Mouse (Mus musculus): ENCODE results near the gene Cabp4. TPM values are rescaled to one million over a fixed set of nuclear protein-coding genes. Genes with fewer than 3 reads are reported as not detected.

The Cabp4 gene
- polyA plus RNA-seq, 2 experiments from 2014 or later, result 0.79 to 0.92 TPM

GRCm38 (mm10) chr19:4164100-4164499 lies 20.3 kb upstream of the Cabp4 start:
- ATAC-seq, result no peak

- ATAC-seq, result no peak
These were observed 19.7 kb upstream of the Cabp4 start for GRCm38 (mm10) chr19:4163543-4163887.

GRCm38 (mm10) chr19:4162646-4163542 lies 19.1 kb upstream of the Cabp4 start, which contains the start of gene Rps6kb2:
Gene Rps6kb2 (minus strand): TSS chr19:4163354.
- peak; percentile 98 for ATAC-seq

- ATAC-seq, result no peak
These were observed 15.2 kb upstream of the Cabp4 start for GRCm38 (mm10) chr19:4159049-4159448.

DNA sequence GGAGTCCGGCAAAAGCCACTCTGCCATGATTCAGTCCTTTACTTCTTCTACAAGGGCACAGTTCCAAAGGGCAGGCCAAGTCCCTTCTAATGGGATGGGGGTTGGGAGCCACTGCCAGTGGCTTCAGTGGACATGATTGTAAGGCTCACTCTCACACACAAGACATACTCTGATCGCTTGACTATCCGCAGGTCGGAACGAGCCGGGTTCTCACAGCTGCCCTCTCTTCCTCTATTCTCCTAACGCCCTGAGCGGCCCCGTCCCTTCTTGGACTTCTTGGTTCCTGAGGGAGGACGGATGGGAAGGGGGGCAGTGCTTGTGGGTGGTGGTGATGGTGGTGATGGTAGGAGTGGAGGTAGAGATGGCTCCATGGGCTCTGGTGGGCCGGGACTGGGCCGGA lies 12.9 kb upstream of the Cabp4 start:
- no peak for ATAC-seq

DNA sequence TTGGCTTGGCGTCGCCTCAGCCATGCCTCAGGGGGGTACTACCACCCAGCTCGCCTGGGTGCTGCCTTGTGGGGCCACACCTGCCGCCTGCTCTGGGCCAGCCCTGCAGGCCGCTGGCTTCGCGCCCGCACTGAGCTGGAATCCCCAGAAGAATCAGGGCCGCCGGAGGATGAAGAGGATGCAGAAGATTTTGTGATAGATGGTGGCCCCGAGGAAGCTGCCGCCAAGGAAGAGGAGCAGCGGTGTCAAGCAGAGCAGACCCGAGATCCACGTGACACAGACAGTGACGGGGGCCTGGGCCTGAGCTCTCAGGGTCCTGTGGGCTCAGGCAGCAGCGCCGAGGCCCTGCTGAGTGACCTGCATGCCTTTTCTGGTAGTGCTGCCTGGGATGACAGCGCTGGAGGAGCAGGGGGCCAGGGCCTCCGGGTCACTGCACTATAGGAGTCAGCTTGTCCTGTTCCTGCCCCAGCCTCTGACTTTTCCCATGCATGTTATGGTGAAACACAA lies 12.3 kb upstream of the Cabp4 start:
- ATAC-seq, result no peak

DNA sequence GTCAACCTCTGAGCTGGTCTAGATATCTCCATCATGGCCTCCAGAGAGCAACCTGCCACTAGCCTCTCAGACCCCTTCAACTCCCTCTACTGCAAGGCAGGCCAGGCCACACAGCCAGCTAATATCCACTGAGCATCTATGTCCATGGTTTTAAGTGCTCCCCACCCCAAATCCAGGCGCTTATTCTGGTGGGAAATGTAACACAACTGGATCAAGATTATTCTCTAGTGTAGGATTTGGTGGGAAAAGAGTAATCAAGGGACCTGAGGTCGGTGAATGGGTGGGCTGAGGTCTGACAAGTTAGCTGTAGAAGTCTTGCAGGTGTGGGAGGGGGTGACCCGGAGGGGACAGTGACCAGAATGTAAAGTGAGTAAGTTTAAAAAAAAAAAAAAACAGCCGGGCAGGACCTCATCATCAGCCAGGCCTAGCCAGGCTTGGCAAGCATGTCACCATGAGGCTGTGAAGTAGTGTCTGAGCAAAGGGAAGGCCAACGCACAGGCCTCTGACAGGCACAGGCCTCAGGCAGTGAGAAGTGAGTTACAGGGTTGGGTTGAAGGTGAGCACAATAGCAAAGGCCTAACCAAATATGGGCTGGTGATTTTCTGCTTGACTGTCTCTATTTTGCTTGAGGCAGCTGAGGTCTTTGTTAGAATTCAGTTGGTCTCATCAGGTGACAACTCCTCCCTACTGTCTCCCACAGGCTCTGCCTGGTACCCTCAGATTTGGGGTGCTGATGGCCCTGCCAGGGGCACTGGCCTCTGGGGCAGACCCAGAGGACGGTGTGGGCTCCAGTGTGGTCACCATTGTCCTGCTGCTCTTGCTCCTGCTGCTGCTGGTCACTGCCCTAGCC lies 11.6 kb upstream of the Cabp4 start:
- ATAC-seq, result peak; percentile 36

DNA sequence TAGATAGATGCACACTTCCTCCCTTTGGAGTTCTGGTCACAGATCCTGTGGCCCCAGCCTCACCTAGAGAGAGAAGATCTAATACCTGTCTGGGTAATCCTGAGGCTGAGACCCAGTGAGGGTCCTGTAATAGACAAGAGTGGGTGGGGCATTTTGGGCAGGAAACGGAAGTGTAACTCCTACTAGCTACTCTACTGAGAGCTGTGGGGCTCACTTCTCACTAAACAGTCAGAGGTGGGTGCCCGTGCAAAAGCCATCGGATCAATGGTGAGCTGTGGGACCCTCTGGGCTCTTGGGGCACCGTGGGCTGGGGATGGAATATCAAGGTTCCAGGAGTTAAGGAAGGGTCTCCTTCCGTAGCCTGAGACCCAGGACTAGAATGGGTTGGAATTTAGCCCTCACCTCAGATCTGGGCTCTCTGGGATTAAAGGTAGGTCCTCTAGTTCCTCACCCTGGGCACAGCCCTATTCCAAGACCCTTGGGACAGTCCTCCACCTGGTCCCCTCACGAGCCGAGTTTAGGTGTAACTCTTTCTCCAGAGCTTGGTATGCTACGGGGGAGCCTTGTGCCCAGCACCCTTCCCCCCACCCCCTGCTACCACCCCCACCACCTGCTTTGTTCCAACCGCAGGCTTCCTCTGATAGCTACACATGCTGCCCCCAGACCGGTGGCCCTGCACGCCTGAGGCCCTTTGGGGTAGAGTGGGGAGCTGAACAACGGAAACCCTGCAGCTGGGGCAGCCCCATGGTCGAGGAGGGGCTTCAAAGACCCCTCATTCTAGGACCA lies 10.8 kb upstream of the Cabp4 start:
- ATAC-seq, result peak; percentile 84

DNA sequence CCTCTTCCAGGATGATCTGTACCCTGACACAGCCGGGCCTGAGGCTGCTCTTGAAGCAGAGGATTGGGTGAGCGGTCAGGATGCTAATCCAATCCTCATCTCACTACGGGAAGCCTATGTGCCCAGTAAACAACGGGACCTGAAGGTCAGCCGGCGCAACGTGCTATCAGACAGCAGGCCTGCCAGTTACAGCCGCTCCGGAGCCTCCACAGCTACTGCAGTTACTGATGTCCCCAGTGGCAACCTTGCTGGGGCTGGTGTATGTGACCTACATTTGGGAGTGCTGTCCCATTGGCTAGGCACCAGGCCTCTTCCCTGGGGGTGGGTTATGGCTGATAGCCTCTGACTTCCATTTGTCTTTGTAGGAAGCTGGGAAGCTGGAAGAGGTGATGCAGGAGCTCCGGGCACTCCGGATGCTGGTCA lies 9.4 kb upstream of the Cabp4 start, which contains the start of gene Ptprcap:
Ptprcap (plus strand) TSS at position 373 of the 423 bp plus-strand sequence.
- no peak for ATAC-seq

GRCm38 (mm10) chr19:4152445-4153231 lies 8.8 kb upstream of the Cabp4 start:
- ATAC-seq, result no peak

GRCm38 (mm10) chr19:4151898-4152297 lies 8.1 kb upstream of the Cabp4 start:
- ATAC-seq, result no peak

DNA sequence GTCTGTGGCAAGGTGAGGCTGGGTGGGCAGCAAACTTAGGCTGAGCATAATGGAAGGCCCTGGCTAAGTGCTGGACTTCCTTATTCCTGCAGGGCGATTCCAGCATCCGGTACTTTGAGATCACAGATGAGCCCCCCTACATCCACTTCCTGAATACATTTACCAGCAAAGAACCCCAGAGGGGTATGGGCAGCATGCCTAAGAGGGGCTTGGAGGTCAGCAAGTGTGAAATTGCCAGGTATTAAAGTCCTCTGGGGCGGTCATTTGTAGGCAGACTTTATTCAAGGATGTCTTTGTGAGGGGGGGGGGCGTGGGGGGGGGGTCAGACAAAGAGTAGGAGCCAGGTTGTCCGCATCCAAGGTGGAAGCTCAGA lies 7.6 kb upstream of the Cabp4 start:
- ATAC-seq, result no peak

DNA sequence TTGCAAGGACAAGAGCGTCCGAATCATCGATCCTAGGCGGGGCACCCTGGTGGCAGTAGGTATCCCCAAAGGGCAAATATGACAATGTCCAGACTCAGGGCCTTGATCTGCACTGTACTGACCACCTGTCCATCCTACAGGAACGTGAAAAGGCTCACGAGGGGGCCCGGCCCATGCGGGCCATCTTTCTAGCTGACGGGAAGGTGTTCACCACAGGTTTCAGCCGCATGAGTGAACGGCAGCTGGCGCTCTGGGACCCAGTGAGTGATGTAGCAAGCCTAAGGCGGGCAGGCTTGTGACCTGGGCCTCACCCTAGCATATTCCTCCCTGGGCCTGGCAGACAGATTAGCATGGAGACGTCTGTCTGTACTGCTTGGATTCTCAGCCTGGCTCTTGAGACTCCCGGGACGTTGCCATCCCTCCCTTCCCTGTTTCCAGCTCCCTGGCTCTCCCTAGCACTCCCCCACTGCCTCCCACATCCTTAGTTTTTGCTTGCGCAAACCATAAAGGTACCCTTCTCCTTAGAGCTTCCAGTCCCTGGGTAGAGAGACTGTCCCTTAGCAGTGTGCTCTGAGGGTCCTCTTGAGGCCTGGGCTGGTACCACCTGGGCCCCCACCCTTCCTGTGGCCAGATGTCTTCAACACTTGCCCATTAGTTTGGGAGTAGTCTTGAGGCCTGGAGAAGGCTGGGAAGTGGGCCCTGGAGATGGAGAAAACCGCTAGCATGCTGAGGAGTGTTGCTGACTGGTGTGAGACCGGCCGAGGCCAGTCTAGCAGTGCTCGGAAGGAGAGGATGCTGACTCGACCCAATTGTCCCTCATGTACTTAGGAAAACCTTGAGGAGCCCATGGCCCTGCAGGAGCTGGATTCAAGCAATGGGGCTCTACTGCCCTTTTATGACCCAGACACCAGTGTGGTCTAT lies 7.0 kb upstream of the Cabp4 start:
- ATAC-seq, result no peak

DNA sequence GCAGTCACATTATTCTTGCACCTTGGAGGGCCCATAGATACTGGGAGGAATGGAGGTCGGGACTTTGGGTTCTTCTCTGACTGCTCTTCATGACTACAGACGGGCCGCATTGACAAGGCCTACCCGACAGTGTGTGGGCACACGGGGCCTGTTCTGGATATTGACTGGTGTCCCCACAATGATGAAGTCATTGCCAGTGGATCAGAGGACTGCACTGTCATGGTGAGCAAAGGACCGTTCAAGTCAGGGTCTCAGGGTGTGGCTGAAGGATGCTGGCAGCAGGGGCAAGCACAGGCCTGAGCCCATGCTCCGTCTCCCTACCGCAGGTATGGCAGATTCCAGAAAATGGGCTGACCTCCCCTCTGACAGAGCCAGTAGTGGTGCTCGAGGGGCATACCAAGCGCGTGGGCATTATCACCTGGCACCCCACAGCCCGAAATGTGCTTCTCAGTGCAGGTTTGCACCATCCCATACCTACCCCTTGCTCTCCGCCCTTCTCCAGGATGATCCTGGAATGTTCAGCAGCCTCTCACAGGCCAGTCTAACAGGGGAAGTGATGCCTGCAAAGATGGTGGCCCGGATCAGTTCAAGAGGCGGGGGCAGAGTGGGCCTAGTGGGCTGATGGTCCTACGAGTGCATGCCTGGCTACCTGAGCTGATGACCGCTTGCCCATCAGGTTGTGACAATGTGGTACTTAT lies 6.1 kb upstream of the Cabp4 start:
- no peak for ATAC-seq

GRCm38 (mm10) chr19:4149283-4149682 lies 5.5 kb upstream of the Cabp4 start:
- no peak for ATAC-seq

GRCm38 (mm10) chr19:4148819-4149218 lies 5.0 kb upstream of the Cabp4 start:
- ATAC-seq, result no peak

- peak; percentile 98 for ATAC-seq
These were observed 4.6 kb upstream of the Cabp4 start, which contains the start of gene Coro1b for GRCm38 (mm10) chr19:4148491-4148806. Gene Coro1b (plus strand): TSS chr19:4148619.

- no peak for ATAC-seq
These were observed 4.1 kb upstream of the Cabp4 start for GRCm38 (mm10) chr19:4147782-4148490.

DNA sequence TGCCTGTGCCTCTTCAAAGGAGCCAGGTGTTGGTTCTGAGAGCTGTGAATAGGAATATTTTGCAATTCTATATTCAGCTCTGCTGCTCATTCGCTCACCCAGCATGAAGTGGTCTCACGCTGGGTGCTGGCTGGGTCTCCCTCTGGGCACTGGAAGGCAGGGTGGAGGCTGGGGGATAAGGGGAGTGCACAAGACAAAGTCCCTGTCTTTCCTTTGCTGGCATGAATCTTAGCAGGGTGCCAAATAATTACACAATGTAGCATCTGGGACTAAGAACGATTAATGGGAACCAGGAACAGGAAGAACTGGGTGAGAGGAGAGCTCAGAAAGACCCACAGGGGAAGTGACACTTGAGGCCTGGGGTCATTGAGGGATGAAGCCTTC lies 3.2 kb upstream of the Cabp4 start:
- ATAC-seq, result no peak
